Mouse (Mus musculus): Measurements from ENCODE around the gene Cilp2.

- TF ChIP-seq CTCF (conservative IDR thresholded peaks at IDR 0.05; ENCODE audit: insufficient read depth, insufficient read length, low read depth, low read length) (no peak), POLR2A (IDR thresholded peaks at IDR 0.05; ENCODE audit: low read depth, low read length) (no peak)
These were observed 10.4 kb upstream of the Cilp2 start for GRCm38 (mm10) chr8:69897857-69898256.
